ENCODE assay signal across 19 mouse cellular contexts in genomic region chr1:159801753-159802152, GRCm38 (mm10).
A peak's percentile ranks its signal among the peaks of the same experiment; 100 is the strongest.
DNase-seq lines count a peak whose midpoint lies in the region; ATAC-seq and TF ChIP-seq lines count a peak whose summit lies in the region.
"Had no signal": no experiment of that assay in that cellular context is flagged by ENCODE, and none has a peak within 500 bp of the region (broad histone marks: within the 10 kb centered on the region; RNA-seq: fewer than 3 reads in every experiment).

No protein-coding gene starts in this region.

- DNase-seq in forebrain, postnatal 0 days = no peak
- no peak for DNase-seq in midbrain, postnatal 0 days (ENCODE audit: low spot score)
- DNase-seq in Muller cell, postnatal 12 days (ENCODE audit: inconsistent ontology term) = peak; percentile 14
- DNase-seq in brain, embryonic 14.5 days (ENCODE audit: low read depth) = peak; percentile 46
- DNase-seq in spleen, adult 18-20 months = no peak
- DNase-seq: adrenal gland, postnatal 10 days; cerebellum, adult 18-20 months; cerebellum, adult 9-11 months; cerebellum, postnatal 36 days; gastrocnemius, adult 2 months; gastrocnemius, postnatal 25 days; heart, postnatal 4 days had no signal

- no peak overlapping the region for H3K4me3 ChIP-seq in forebrain, postnatal 0 days (ENCODE audit: low read depth, low read length)
- no peak overlapping the region for H3K4me3 ChIP-seq in forebrain, embryonic 12.5 days (replicated peaks)
- no peak overlapping the region for H3K4me3 ChIP-seq in midbrain, embryonic 13.5 days (replicated peaks)
- H3K4me3 ChIP-seq in midbrain, postnatal 0 days (ENCODE audit: low read depth, low read length) = no peak overlapping the region
- H3K4me3 ChIP-seq: embryonic facial prominence, embryonic 13.5 days; gastrocnemius, adult 2 months; heart, embryonic 13.5 days; hindbrain, embryonic 12.5 days had no signal

- H3K4me1 ChIP-seq in forebrain, postnatal 0 days (ENCODE audit: insufficient read depth) = peaks cover 10% of the 10 kb centered on the region
- no peaks in the 10 kb centered on the region for H3K4me1 ChIP-seq in forebrain, embryonic 12.5 days
- 0 out of 2 replicates have a peak, but pooled peaks cover 5% of the 10 kb centered on the region for H3K4me1 ChIP-seq in midbrain, embryonic 13.5 days (replicated peaks)
- H3K4me1 ChIP-seq in midbrain, postnatal 0 days (ENCODE audit: insufficient read depth, low read length) = no peaks in the 10 kb centered on the region
- H3K4me1 ChIP-seq: embryonic facial prominence, embryonic 13.5 days; heart, embryonic 13.5 days; hindbrain, embryonic 12.5 days had no signal

- no peak overlapping the region for H3K27ac ChIP-seq in forebrain, postnatal 0 days (ENCODE audit: low read depth, low read length)
- H3K27ac ChIP-seq in forebrain, embryonic 12.5 days = no peak overlapping the region
- H3K27ac ChIP-seq in midbrain, embryonic 13.5 days = no peak overlapping the region
- H3K27ac ChIP-seq in midbrain, postnatal 0 days (ENCODE audit: low read depth, low read length) = no peak overlapping the region
- H3K27ac ChIP-seq: embryonic facial prominence, embryonic 13.5 days; gastrocnemius, adult 2 months; heart, embryonic 13.5 days; hindbrain, embryonic 12.5 days had no signal

- H3K27me3 ChIP-seq in forebrain, postnatal 0 days (ENCODE audit: insufficient read depth, low read length) = no peaks in the 10 kb centered on the region
- no peaks in the 10 kb centered on the region for H3K27me3 ChIP-seq in forebrain, embryonic 12.5 days
- H3K27me3 ChIP-seq in midbrain, embryonic 13.5 days = no peaks in the 10 kb centered on the region
- no peaks in the 10 kb centered on the region for H3K27me3 ChIP-seq in midbrain, postnatal 0 days (ENCODE audit: insufficient read depth, low read length)
- H3K27me3 ChIP-seq: embryonic facial prominence, embryonic 13.5 days; heart, embryonic 13.5 days; hindbrain, embryonic 12.5 days had no signal

- ATAC-seq in forebrain, postnatal 0 days = peak; percentile 69
- ATAC-seq in forebrain, embryonic 12.5 days (ENCODE audit: low FRiP score) = no peak
- peak; percentile 55 for ATAC-seq in midbrain, embryonic 13.5 days
- ATAC-seq in midbrain, postnatal 0 days (ENCODE audit: low FRiP score) = no peak
- ATAC-seq: hindbrain, embryonic 16.5 days; inflammation-experienced regulatory T-cells, adult 6 months had no signal

- no peaks in the 10 kb centered on the region for H3K36me3 ChIP-seq in forebrain, postnatal 0 days (ENCODE audit: insufficient read depth)
- no peaks in the 10 kb centered on the region for H3K36me3 ChIP-seq in forebrain, embryonic 12.5 days (replicated peaks)
- no peaks in the 10 kb centered on the region for H3K36me3 ChIP-seq in midbrain, embryonic 13.5 days
- no peaks in the 10 kb centered on the region for H3K36me3 ChIP-seq in midbrain, postnatal 0 days (ENCODE audit: insufficient read depth, low read length)
- H3K36me3 ChIP-seq: embryonic facial prominence, embryonic 13.5 days; heart, embryonic 13.5 days; hindbrain, embryonic 12.5 days had no signal

- no peak overlapping the region for H3K4me2 ChIP-seq in forebrain, postnatal 0 days (ENCODE audit: low read depth)
- H3K4me2 ChIP-seq in forebrain, embryonic 12.5 days = no peak overlapping the region
- no peak overlapping the region for H3K4me2 ChIP-seq in midbrain, embryonic 13.5 days (replicated peaks)
- H3K4me2 ChIP-seq in midbrain, postnatal 0 days (ENCODE audit: low read depth, low read length, poor library complexity, severe bottlenecking) = no peak overlapping the region
- H3K4me2 ChIP-seq: embryonic facial prominence, embryonic 13.5 days; heart, embryonic 13.5 days; hindbrain, embryonic 12.5 days had no signal

- no peak for TF ChIP-seq POLR2A in brain, embryonic 14.5 days (IDR thresholded peaks at IDR 0.05; ENCODE audit: borderline replicate concordance, extremely low read depth, insufficient read depth, insufficient read length, poor library complexity, severe bottlenecking)

- no peak overlapping the region for H3K9ac ChIP-seq in forebrain, postnatal 0 days
- H3K9ac ChIP-seq in forebrain, embryonic 12.5 days = no peak overlapping the region
- H3K9ac ChIP-seq in midbrain, embryonic 13.5 days (replicated peaks) = no peak overlapping the region
- no peak overlapping the region for H3K9ac ChIP-seq in midbrain, postnatal 0 days (replicated peaks; ENCODE audit: low read length, poor library complexity, severe bottlenecking)
- H3K9ac ChIP-seq: embryonic facial prominence, embryonic 13.5 days; heart, embryonic 13.5 days; hindbrain, embryonic 12.5 days had no signal

- TF ChIP-seq CTCF in forebrain, postnatal 0 days (IDR thresholded peaks at IDR 0.05; ENCODE audit: low read depth) = no peak
- TF ChIP-seq CTCF in midbrain, postnatal 0 days (IDR thresholded peaks at IDR 0.05) = no peak
- no peak for TF ChIP-seq CTCF in brain, embryonic 14.5 days (IDR thresholded peaks at IDR 0.05; ENCODE audit: borderline replicate concordance, extremely low read depth, insufficient read depth, insufficient read length)

- H3K9me3 ChIP-seq in forebrain, postnatal 0 days (ENCODE audit: low read length) = no peaks in the 10 kb centered on the region
- no peaks in the 10 kb centered on the region for H3K9me3 ChIP-seq in forebrain, embryonic 12.5 days
- H3K9me3 ChIP-seq in midbrain, embryonic 13.5 days = 0 out of 2 replicates have a peak, but pooled peaks cover 8% of the 10 kb centered on the region
- H3K9me3 ChIP-seq in midbrain, postnatal 0 days (ENCODE audit: low read length) = no peaks in the 10 kb centered on the region
- H3K9me3 ChIP-seq: embryonic facial prominence, embryonic 13.5 days; heart, embryonic 13.5 days; hindbrain, embryonic 12.5 days had no signal

- WGBS in forebrain, postnatal 0 days = 40% methylated on average over 4 of the region's 4 CpGs
- WGBS in forebrain, embryonic 12.5 days = 80% methylated on average over 4 of the region's 4 CpGs
- WGBS in midbrain, embryonic 13.5 days = 59% methylated on average over 4 of the region's 4 CpGs
- WGBS in midbrain, postnatal 0 days = 59% methylated on average over 4 of the region's 4 CpGs

Comparison
In these comparisons a context has a peak if more than half of its experiments do, and no peak if none do; other contexts are left out.
1. ATAC-seq: peak in forebrain, postnatal 0 days (single experiment) and midbrain, embryonic 13.5 days (single experiment); none in forebrain, embryonic 12.5 days (single experiment) and midbrain, postnatal 0 days (single experiment).
2. DNase-seq: peak in Muller cell, postnatal 12 days (single experiment) and brain, embryonic 14.5 days (single experiment); none in forebrain, postnatal 0 days (single experiment), midbrain, postnatal 0 days (single experiment) and spleen, adult 18-20 months (0 of 2).